Mouse (Mus musculus): ENCODE data around the gene Gm4952. TPM values are rescaled to one million over a fixed set of nuclear protein-coding genes. Genes with fewer than 3 reads are reported as not detected.

Gm4952 gene
- not detected for total RNA-seq (2021)

DNA sequence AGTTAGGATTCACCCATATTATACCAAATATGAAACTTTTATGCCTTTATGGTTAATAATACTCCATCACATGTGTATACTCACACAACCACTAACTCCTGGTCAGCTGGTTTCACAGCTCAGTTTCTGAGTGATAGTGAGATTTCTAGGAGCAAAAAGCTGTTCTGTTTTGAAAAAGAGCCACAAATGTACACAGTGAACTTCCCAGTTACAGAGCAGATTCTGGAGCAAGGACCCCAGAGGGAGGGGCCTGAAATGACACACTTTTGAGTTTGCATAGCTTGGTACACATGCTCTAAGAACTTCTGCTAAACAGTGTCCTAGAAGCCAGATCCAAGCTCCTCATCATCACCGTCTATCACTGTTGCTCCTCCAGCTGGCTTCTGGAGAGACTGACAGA, at the start of gene Gm4952:
Gene Gm4952, plus strand, starts transcription at position 301 of the 400 bp plus-strand sequence.
- DNase-seq, result no peak

GRCm38 (mm10) chr19:12550005-12550942, 49.5 kb upstream of the Gm4952 start:
- no peak for DNase-seq

GRCm38 (mm10) chr19:12556293-12556692, 43.5 kb upstream of the Gm4952 start:
- no peak for DNase-seq

GRCm38 (mm10) chr19:12558219-12558618, 41.6 kb upstream of the Gm4952 start:
- DNase-seq, result no peak

- DNase-seq, result no peak
Observed at GRCm38 (mm10) chr19:12564197-12564596, 35.6 kb upstream of the Gm4952 start.

- DNase-seq, result no peak
Observed at GRCm38 (mm10) chr19:12567011-12567410, 32.8 kb upstream of the Gm4952 start.

GRCm38 (mm10) chr19:12570866-12571265, 28.9 kb upstream of the Gm4952 start:
- DNase-seq, result no peak

GRCm38 (mm10) chr19:12571687-12572086, 28.1 kb upstream of the Gm4952 start:
- DNase-seq, result no peak

GRCm38 (mm10) chr19:12572614-12573265, 27.0 kb upstream of the Gm4952 start:
- DNase-seq, result no peak

DNA sequence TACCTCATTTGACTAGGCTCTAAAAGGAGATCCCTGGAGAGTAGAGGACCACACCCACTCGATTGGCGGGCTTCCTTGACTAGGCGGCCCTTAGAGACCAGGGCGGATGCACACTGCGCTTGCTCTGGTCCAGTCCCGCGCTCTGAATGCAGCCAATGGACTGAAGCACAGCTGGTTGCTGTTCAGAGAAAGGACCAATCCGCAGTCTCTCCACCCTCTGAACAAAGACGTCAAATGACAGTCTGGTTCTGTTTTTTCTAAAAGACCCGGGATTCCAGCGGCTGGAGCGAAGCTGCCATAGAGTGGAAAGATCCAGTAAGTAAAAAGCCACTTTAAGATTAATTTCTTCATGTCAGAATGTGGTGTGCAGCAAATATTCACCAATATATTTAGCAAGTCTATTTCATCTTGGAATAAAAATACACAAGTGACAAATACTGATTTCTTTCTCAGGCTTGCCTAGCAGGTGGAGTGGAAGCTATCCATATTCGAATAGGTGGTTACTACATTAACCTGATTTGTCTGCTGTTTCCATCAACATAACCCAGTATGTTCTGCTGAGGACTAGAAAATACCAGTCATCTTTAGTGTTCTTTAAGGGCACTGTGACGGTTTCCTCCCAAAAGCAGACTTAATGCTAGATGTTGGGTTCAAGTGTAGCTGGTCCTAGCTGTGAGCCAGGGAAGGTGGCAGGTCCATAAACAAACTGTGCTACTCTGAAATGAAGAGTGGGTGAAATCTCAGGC, 26.3 kb upstream of the Gm4952 start:
- DNase-seq, result peak; percentile 23 to 36

DNA sequence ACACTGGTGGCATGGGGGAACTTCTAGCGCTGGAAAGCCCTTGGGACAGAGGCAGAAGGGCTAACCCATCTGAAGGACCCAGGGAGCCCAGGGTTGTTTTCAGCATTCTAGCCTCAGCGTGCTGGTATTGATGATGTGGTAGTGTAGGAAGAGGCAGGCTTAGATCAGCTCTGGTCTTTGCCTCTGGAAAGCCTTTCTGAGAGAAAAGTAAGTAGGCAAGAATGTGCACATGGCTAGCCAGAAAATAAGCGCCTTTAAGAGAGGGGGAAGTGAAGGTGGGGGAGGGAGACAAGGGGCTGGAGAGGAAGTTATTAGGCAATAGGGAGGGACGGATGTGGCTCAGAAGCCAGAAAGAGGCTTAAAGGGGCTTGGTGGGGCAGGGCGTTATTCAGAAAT, 25.8 kb upstream of the Gm4952 start:
- DNase-seq, result no peak

GRCm38 (mm10) chr19:12575107-12575506, 24.7 kb upstream of the Gm4952 start:
- no peak for DNase-seq

DNA sequence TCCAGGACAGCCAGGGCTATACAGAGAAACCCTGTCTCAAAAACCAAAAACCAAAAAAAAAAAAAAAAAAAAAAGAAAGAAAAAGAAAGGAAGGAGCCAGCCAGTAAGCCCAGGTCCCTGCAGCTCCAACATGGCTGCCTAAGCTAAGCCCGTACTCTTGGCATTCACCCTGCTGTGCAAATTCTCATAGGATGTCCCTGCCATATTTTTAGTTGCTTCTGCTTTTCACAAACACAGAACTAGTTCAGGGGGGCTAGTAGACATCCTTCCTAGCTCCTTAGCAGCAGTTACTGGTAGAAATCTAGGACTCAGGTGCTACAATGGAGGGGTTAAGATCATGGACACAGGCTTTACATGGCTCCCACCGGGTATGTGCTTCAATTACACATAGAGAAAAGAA, 24.3 kb upstream of the Gm4952 start:
- no peak for DNase-seq

DNA sequence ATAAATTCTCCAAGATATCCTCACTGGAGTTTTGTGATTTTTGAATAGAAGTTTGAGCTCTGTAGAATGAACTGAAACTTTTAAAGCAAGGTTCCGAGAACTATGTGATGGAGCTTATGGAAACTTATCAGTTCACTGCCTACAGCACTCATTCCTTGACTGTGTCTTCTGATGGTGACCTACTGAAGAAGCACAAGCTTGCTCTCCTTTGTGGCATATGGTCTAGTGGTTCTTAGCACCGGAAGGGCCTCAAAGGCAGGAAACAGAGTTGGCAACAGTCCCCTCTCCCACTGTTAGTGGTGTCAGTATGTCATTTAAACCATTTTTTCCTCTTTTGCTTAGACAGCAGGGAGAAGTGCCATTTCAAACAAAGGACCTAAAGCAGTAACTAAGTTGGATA, 23.1 kb upstream of the Gm4952 start:
- DNase-seq, result no peak

GRCm38 (mm10) chr19:12585310-12585709, 14.5 kb upstream of the Gm4952 start:
- DNase-seq, result no peak

DNA sequence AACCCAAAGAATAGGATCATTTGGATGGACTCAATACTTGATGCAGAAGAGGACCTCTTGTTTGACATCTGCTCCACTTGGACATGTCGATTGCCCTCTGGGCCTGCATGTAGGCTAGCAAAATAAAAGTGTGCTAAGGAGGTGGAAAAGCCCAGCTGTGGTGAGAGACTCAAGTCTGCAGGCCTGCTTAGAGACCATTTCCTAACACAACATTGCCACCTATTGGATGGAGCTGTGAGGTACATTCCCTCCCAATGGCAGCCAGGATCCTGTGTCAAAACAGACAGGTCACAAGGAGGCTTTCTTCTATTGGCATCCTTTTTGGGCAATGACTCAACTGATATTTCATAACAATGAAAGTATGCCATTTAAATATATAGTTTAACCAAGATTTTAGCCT, 7.9 kb upstream of the Gm4952 start:
- peak; percentile 40 to 62 for DNase-seq

DNA sequence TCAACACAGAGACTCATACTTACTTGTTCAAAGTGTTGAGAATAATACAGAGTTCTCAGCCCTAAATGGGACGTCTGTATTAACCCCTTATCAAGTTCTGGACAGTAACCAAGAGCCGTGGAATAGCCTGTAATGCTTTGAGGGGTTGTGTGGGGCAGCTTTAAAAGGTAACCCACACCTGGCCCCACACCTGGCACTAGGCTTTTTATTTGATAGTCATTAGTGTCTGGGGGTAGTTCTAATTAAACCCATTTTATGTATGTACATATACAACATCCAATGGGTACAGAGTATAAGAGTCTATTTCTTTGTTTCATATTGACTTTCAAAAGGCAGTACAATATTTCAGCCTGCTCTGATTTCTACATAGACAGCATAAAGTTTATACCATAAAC, 4.6 kb upstream of the Gm4952 start:
- DNase-seq, result no peak

DNA sequence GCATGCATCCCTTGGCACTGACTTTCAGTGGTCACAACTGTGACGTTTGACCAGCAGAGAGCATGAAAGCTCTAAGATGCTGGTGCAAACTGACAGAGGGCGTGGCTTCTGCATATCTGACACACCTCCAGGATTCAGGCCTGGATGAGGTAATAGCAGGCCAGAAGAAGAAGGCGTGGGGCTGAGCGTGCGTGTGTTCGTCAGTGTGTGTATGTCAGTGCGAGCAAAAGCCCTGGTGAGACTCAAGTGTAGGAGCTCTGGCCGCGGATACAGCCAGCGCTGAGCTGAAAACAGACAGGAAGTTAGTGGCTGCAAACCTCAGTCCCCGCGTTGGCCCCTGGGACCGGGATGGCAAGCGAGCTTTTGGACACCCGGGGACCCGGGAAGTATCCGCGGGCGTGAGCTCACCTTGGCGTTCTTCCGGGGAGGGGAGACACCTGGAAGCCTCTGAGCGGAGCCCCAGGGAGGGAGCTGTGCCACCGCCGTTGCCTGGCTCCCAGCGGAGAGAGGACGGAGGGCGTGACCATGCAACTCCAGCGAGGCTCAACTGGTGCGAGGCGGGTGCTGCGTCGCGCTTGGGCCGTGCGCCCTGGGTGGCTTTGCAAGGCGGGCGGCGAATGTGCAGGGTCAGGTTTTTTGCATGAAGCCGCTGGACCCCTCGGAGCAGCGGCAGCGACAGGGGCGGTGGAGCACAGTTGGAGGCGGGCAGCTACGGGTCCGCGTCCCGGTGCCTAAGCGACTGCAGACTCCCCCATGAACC, 4.1 kb upstream of the Gm4952 start:
- DNase-seq, result peak; percentile 27 to 45

- peak; percentile 20 to 32 for DNase-seq
Observed at GRCm38 (mm10) chr19:12596290-12597072, 3.3 kb upstream of the Gm4952 start.

DNA sequence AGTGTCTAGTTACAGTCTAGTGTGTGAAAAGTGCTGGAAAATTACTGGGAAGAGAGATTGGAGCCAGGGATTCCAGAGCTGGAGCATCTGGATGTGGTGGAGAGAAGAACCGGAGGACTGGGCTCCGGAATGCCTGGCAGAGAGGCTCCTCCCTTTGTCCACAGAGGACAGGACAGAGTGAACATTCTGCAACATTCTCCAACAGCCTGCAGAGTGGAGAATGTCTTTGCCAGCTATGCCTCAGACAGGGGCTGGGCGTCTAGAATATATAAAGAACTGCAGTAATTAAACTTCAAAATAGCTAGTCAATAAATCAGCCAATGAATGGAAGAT, 2.7 kb upstream of the Gm4952 start:
- DNase-seq, result no peak

DNA sequence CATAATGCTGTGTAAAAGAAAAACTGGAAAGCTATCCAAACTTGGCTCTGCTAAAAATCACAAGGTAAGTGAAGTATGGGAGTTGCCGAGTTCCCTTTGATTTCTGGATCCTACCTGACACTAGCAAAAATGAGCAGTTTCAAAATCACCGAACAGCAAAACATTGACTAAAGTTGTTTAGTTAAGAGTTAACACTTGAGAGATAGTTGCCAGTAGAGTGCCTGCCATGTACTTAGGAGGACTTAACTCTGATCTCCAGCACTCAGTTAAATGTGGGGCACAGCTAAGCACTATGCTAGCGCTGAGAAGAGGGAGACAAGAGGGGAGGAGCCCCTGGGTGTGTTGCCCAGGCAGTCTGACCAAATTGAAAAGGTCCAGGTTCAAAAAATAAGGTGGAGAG, 1.1 kb upstream of the Gm4952 start:
- DNase-seq, result no peak
